Mouse (Mus musculus) embryonic facial prominence, embryonic 14.5 days (tissue): ENCODE results near the gene Gm20388. TPM values are rescaled to one million over a fixed set of nuclear protein-coding genes. Genes with fewer than 3 reads are reported as not detected.
A peak's percentile ranks its signal among the peaks of the same experiment; 100 is the strongest.

Source experiments
- ATAC-seq: fragments of 200-750 bp; cut with Nextera tagmentation; 2 replicates; pipeline ENCODE4 v1.8.0; 2017; ENCODE audit warnings: low read depth, moderate number of reproducible peaks, moderate TSS enrichment
- DNase-seq: peaks from one replicate; pipeline ENCODE4 v3.0.0-alpha.2; 2015; ENCODE audit warnings: low spot score
- H3K27ac ChIP-seq: fragments of 300-500 bp; sonication (generic); replicated peaks from 2 replicates; pipeline ENCODE4 v1.5.1; 2014; ENCODE audit warnings: low read depth, mild to moderate bottlenecking, low read length, moderate library complexity
- H3K27me3 ChIP-seq: fragments of 300-500 bp; sonication (generic); replicated peaks from 2 replicates; pipeline ENCODE4 v1.6.1; 2014; ENCODE audit warnings: low read length; ENCODE audit not compliant: control insufficient read depth, insufficient read depth
- H3K36me3 ChIP-seq: fragments of 300-500 bp; sonication (generic); 2 replicates; pipeline ENCODE4 v1.6.1; 2014; ENCODE audit warnings: low read length, mixed read lengths; ENCODE audit not compliant: control insufficient read depth, insufficient read depth
- H3K4me1 ChIP-seq: fragments of 300-500 bp; sonication (generic); 2 replicates; pipeline ENCODE4 v1.6.1; 2014; ENCODE audit warnings: antibody characterized with exemption, low read length; ENCODE audit not compliant: control insufficient read depth, insufficient read depth
- H3K4me2 ChIP-seq: fragments of 300-500 bp; sonication (generic); 2 replicates; pipeline ENCODE4 v1.6.1; 2014; ENCODE audit warnings: low read depth, mild to moderate bottlenecking, low read length, moderate library complexity, mixed read lengths
- H3K4me3 ChIP-seq: fragments of 300-500 bp; sonication (generic); 2 replicates; pipeline ENCODE4 v1.5.1; 2014; ENCODE audit warnings: low read depth, mild to moderate bottlenecking, low read length
- H3K9ac ChIP-seq: fragments of 300-500 bp; sonication (generic); 2 replicates; pipeline ENCODE4 v1.6.1; 2014; ENCODE audit warnings: low read depth, mild to moderate bottlenecking, low read length, moderate library complexity, mixed read lengths
- H3K9me3 ChIP-seq: fragments of 300-500 bp; sonication (generic); 2 replicates; pipeline ENCODE4 v1.6.1; 2016; ENCODE audit warnings: low read length; ENCODE audit not compliant: control insufficient read depth
- WGBS: fragments of 180-500 bp; shearing (Covaris S2); extraction: QIAGEN DNeasy Blood & Tissue Kit; methylation state at CpG from one replicate; pipeline ENCODE4 v1.1.7; 2014; 5-methylcytosine and 5-hydroxymethylcytosine counted together
- polyA plus RNA-seq: library from polyadenylated mRNA; unstranded; fragments of >200 nt; fragmentation: Nextera tagmentation; extraction: Ambion mirVana; gene quantifications from 2 replicates; pipeline ENCODE4 v1.2.1, GENCODE M21; 2014

Gm20388 gene
- polyA plus RNA-seq, 1 experiment from 2014 or later: not detected

GRCm38 (mm10) chr8:120724816-120725575 is 814.4 kb downstream of the Gm20388 start:
- DNase-seq: no peak
- Histone ChIP-seq H3K27me3 (no peaks in the 10 kb centered on the region), H3K9me3 (no peaks in the 10 kb centered on the region), H3K27ac (no peak overlapping the region), H3K36me3 (no peaks in the 10 kb centered on the region), H3K4me1 (no peaks in the 10 kb centered on the region), H3K4me2 (no peak overlapping the region), H3K4me3 (no peak overlapping the region), H3K9ac (no peak overlapping the region)
- ATAC-seq: no peak
- 53% methylated on average over 17 of the region's 17 CpGs for WGBS

DNA sequence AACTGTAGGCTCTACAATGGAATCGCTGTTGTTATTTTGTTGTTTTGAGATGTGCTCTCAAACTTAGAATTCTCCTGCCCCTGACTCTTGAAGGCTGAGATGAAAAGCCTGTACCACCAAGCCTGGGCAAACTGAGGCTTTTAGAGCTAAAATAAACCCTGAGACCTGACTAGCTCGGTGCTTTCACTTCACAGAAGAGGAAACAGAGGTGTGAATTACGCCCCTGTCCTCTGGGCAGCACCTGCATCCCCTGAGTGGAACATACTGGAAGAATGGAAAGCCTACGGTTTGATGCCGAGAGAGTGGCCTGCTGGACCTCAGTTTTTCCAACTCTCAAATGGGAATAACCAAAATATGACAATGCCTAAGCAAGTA is 814.9 kb downstream of the Gm20388 start:
- H3K9ac ChIP-seq: no peak overlapping the region
- no peak overlapping the region for H3K27ac ChIP-seq
- 78% methylated on average over 5 of the region's 5 CpGs for WGBS
- H3K4me3 ChIP-seq: no peak overlapping the region
- DNase-seq (no peak), ATAC-seq (no peak)
- H3K9me3 ChIP-seq: no peaks in the 10 kb centered on the region
- H3K4me2 ChIP-seq: no peak overlapping the region
- no peaks in the 10 kb centered on the region for H3K4me1 ChIP-seq
- no peaks in the 10 kb centered on the region for H3K36me3 ChIP-seq
- no peaks in the 10 kb centered on the region for H3K27me3 ChIP-seq

DNA sequence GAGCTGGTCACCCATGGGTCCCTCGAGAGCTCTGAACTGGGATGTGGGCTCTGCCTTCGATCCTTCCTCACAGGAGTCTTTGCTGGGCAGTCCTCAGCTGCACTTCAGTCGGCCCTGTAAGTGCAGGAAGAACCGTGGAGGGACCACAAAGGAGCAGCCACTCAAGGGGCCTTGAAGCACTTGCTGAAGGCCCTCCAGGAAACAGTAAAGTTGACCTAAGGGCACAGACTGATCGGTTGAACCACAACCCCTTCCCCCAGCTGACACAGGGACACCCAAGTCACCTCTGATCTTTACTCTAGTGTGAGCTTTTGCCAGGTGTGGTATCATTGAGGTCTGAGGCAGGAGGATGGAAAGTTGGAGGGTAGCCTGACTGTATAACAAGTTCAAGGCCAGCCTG is 815.4 kb downstream of the Gm20388 start:
- ATAC-seq (no peak), DNase-seq (no peak)
- Histone ChIP-seq H3K9ac (no peak overlapping the region), H3K36me3 (no peaks in the 10 kb centered on the region), H3K27ac (no peak overlapping the region), H3K4me2 (no peak overlapping the region), H3K9me3 (no peaks in the 10 kb centered on the region), H3K27me3 (no peaks in the 10 kb centered on the region), H3K4me3 (no peak overlapping the region), H3K4me1 (no peaks in the 10 kb centered on the region)
- WGBS: 61% methylated on average over 5 of the region's 5 CpGs

- H3K27ac ChIP-seq: no peak overlapping the region
- H3K27me3 ChIP-seq: peaks cover 7% of the 10 kb centered on the region; the same call in 1 of the 2 replicates
- ATAC-seq (no peak), DNase-seq (no peak)
- no peaks in the 10 kb centered on the region for H3K36me3 ChIP-seq
- no peak overlapping the region for H3K4me3 ChIP-seq
- H3K4me1 ChIP-seq: no peaks in the 10 kb centered on the region
- no peak overlapping the region for H3K4me2 ChIP-seq
- H3K9me3 ChIP-seq: no peaks in the 10 kb centered on the region
- H3K9ac ChIP-seq: no peak overlapping the region
- 56% methylated on average over 9 of the region's 9 CpGs for WGBS
Measured at GRCm38 (mm10) chr8:120728488-120729160, 818.0 kb downstream of the Gm20388 start.

DNA sequence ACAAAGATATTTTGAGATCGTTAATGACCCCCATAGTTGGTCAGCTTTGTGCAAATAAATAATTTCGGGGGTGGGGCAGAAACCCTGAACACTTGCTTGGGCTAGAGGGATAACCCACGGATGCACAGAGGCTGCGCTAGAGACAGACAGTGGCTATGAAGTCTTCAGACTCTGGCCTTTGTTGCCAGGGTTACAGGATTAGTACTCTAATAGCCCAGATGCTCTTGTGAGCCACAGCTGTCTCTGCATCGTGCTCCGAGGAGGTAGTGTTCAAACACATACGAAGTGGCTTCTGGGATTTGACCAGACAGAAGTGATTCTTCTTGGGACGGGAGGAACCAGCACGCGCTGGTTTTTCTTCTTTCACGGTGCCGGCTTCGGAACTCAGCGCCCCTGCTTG is 820.9 kb downstream of the Gm20388 start:
- no peaks in the 10 kb centered on the region for H3K36me3 ChIP-seq
- H3K27me3 ChIP-seq: peaks cover 35% of the 10 kb centered on the region
- WGBS: 43% methylated on average over 14 of the region's 14 CpGs
- peak; percentile 27; the same call in 1 of the 2 replicates for ATAC-seq
- H3K4me2 ChIP-seq: no peak overlapping the region
- H3K4me1 ChIP-seq: no peaks in the 10 kb centered on the region; the same call in 1 of the 2 replicates
- H3K4me3 ChIP-seq: no peak overlapping the region
- H3K27ac ChIP-seq: no peak overlapping the region
- H3K9ac ChIP-seq: no peak overlapping the region
- H3K9me3 ChIP-seq: no peaks in the 10 kb centered on the region
- peak; percentile 65 for DNase-seq

GRCm38 (mm10) chr8:120732068-120732467 is 821.4 kb downstream of the Gm20388 start:
- 55% methylated on average over 5 of the region's 6 CpGs for WGBS
- H3K27me3 ChIP-seq: peaks cover 39% of the 10 kb centered on the region
- no peak overlapping the region for H3K27ac ChIP-seq
- no peaks in the 10 kb centered on the region for H3K36me3 ChIP-seq
- no peak for DNase-seq
- no peak overlapping the region for H3K4me3 ChIP-seq
- H3K4me2 ChIP-seq: no peak overlapping the region
- no peaks in the 10 kb centered on the region for H3K9me3 ChIP-seq
- no peaks in the 10 kb centered on the region; the same call in 1 of the 2 replicates for H3K4me1 ChIP-seq
- H3K9ac ChIP-seq: no peak overlapping the region
- ATAC-seq: no peak

DNA sequence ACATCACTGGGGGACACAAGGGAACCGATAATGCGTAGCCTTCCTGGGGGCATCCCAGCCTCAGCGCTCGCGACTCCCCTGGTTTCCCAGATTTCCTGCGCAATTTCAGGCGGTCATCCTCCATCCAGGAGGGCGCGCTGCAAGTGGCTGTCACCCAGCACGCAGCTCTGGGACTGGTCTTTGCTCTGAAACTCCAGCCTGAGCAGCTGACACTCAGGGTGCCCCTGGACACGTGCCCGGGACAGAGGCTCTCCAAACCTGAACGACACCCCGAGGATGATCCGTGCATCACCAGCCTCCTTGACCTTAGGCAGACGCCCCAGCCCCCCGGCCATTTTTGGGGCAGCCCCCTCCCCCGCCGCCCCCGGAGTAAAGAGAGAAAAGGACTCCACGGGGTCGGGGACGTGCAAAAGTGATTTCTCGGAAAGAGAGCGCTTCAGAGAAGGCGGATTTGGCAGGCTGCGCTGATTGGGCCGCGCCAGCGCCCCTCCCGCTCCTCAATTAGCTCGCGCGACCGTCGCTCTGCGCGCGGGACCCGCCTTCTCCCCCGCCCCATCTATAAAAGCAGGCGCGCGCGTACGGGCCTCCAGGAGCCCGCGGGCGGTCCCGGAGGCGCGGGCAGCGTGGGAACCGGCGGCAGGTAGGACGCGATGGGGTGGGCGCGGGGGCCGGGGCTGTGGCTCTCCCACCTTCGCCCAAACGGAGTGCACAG is 825.3 kb downstream of the Gm20388 start, which contains the start of gene Irf8:
Gene Irf8 (plus strand): TSS at position 589 of the 712 bp plus-strand sequence.
- H3K9ac ChIP-seq: peak within 1 kb of the TSS; percentile 49; the same call in 1 of the 2 replicates

DNA sequence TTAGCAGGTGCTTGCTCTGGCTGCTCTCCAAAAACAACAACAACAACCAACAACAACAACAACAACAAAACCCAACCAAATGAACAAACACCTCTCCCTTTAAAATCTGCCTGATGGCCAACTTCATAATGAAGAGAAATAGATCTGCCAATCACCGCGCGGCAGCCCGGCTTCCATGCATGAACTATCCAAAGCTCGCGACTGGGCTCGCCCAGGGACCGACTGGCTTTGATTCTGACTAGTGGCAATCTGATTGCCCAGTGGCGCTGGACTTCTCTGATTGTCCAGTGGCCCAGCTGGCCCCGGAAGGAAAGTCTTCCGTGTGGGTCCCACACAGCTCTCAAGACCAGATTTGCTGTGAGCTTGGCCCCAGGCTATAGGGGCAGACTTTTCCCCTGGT is 825.8 kb downstream of the Gm20388 start:
- Histone ChIP-seq H3K4me2 (peak overlapping the region; percentile 84), H3K36me3 (no peaks in the 10 kb centered on the region), H3K27me3 (peaks cover 49% of the 10 kb centered on the region), H3K9ac (peak overlapping the region; percentile 28; the same call in 1 of the 2 replicates), H3K4me1 (no peaks in the 10 kb centered on the region; the same call in 1 of the 2 replicates), H3K4me3 (peak overlapping the region; percentile 41), H3K9me3 (no peaks in the 10 kb centered on the region), H3K27ac (no peak overlapping the region)
- DNase-seq: no peak
- under 1% methylated on average over 11 of the region's 11 CpGs for WGBS
- ATAC-seq: peak; percentile 56; the same call in 1 of the 2 replicates

More for the DNA sequence above, 825.3 kb downstream of the Gm20388 start, which contains the start of gene Irf8:
- no peak within 1 kb of the TSS for H3K27ac ChIP-seq
- peaks cover 49% of the 10 kb centered on the region for H3K27me3 ChIP-seq
- H3K4me2 ChIP-seq: peak within 1 kb of the TSS; percentile 84
- under 1% methylated on average over 43 of the region's 62 CpGs for WGBS
- DNase-seq (peak; percentile 92), ATAC-seq (peak; percentile 93)
- H3K4me1 ChIP-seq: no peaks in the 10 kb centered on the region; the same call in 1 of the 2 replicates
- H3K4me3 ChIP-seq: peak within 1 kb of the TSS; percentile 41
- no peaks in the 10 kb centered on the region for H3K9me3 ChIP-seq
- H3K36me3 ChIP-seq: no peaks in the 10 kb centered on the region
